Mouse (Mus musculus): Measurements from ENCODE around the gene Sass6.
"Not testable (repeated sequence)": the region's sequence is repeated elsewhere in the genome, so short reads cannot be mapped to it uniquely, and the experiment has no call there.

Sass6 gene

GRCm38 (mm10) chr3:116620636-116621370, 26.0 kb downstream of the Sass6 start:
- in situ Hi-C loops (cut with MboI; ENCODE audit: low pct_unique_long_range_greater_than_20kb in 1 of 2, low sequenced_read_pairs in 2 of 2, unreplicated experiment in 1 of 2) = no loop called here

GRCm38 (mm10) chr3:116622641-116623040, 27.9 kb downstream of the Sass6 start:
- in situ Hi-C loops (cut with MboI; ENCODE audit: low pct_unique_long_range_greater_than_20kb in 1 of 2, low sequenced_read_pairs in 2 of 2, unreplicated experiment in 1 of 2) = no loop called here

DNA sequence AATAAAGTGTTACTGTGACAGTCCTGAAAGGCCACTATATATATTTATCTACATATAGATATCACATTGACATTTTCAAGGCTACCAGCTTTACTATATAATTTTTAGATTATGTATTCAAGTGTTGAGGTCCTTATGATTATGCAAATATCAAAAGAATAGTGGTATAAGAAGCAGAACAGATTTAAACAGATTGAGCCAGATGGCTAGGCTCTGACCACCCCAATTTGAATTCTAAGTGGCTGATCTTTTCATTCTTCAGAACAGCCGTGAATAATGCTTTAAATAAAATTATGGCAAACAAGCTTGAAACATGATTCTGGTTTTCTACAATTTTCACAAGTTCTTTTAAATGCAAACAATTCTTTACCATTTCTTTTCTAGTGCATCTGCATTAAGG, 36.7 kb downstream of the Sass6 start:
- in situ Hi-C loops (cut with MboI; ENCODE audit: low pct_unique_long_range_greater_than_20kb in 1 of 2, low sequenced_read_pairs in 2 of 2, unreplicated experiment in 1 of 2) = no loop called here

- in situ Hi-C loops (cut with MboI; ENCODE audit: low pct_unique_long_range_greater_than_20kb in 1 of 2, low sequenced_read_pairs in 2 of 2, unreplicated experiment in 1 of 2) = no loop called here
Observed at GRCm38 (mm10) chr3:116632971-116633370, 38.2 kb downstream of the Sass6 start.

DNA sequence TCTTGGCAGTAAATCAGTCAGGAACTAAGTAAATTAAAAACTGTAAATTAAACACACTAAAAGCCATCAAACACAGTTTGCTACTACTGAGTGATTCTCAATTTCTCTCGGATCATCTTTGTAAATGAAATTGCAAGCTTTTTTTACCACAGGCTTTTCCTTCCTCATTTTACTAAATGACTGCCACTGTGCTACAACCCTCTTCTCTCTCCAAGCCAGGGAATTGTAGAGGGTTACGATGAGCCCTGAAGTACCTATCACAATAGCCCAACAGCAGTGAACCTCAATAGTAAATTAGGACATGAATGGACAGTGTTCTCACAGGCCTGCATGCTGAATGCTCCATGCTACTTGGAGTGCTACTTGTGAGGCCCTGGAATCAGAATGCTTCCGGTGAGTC, 39.3 kb downstream of the Sass6 start:
- in situ Hi-C loops (cut with MboI; ENCODE audit: low pct_unique_long_range_greater_than_20kb in 1 of 2, low sequenced_read_pairs in 2 of 2, unreplicated experiment in 1 of 2) = no loop called here

DNA sequence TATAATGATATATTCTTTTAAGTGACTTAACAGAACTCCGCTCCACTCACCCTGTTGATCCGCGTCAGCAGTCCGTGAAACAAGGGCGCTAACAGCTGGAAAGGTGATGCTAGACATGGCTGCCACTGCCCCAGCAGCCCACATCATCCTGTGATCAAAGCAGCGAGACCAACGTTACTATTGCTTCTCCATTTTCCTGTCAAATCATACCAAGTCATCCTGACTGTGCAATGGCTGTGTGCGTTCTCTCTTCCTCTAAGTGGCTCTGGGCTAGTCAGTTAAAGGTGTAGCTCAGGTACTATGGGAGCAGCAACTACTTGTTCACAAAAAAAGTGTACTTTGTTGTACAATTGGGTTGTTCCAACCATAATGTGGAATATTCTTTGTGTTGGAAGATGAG, 40.1 kb downstream of the Sass6 start:
- in situ Hi-C loops (cut with MboI; ENCODE audit: low pct_unique_long_range_greater_than_20kb in 1 of 2, low sequenced_read_pairs in 2 of 2, unreplicated experiment in 1 of 2) = no loop called here

- in situ Hi-C loops (cut with MboI; ENCODE audit: low pct_unique_long_range_greater_than_20kb in 1 of 2, low sequenced_read_pairs in 2 of 2, unreplicated experiment in 1 of 2) = no loop called here
Observed at GRCm38 (mm10) chr3:116635799-116636198, 41.0 kb downstream of the Sass6 start.

GRCm38 (mm10) chr3:116637693-116638476, 43.1 kb downstream of the Sass6 start:
- in situ Hi-C loops (cut with MboI; ENCODE audit: low pct_unique_long_range_greater_than_20kb in 1 of 2, low sequenced_read_pairs in 2 of 2, unreplicated experiment in 1 of 2) = no loop called here

DNA sequence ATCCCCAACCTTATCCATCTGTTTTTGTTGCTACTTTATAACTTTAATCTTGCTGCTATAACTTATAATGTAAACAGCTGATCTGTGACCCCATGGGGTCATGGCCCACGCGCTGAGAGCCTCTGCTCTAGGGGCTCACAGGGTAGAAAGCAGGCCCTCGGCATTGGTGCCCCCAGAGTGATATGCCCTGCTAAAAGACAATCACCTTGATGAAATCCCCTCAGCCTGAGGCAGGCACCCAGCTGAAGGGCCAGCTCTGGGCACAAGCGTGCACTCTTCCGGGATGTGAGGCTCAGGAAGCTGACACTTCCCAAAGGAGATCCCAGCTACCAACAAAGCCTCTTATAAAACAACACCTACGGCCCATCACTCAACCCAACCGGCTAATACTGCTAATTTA, 43.8 kb downstream of the Sass6 start:
- in situ Hi-C loops (cut with MboI; ENCODE audit: low pct_unique_long_range_greater_than_20kb in 1 of 2, low sequenced_read_pairs in 2 of 2, unreplicated experiment in 1 of 2) = no loop called here

DNA sequence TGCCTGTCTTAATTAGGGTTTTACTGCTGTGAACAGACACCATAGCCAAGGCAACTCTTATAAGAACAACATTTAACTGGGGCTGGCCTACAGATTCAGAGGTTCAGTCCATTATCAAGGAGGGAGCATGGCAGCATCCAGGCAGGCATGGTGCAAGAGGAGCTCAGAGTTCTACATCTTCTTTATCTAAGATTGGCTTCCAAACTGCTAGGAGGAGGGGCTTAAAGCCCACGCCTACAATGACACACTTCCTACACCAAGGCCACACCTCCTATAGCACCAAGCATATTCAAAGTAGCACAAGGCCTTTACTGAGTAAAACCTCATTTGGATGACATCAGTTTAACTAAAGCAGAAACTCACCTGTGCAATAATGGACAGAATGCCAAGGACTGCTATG, 45.2 kb downstream of the Sass6 start:
- in situ Hi-C loops (cut with MboI; ENCODE audit: low pct_unique_long_range_greater_than_20kb in 1 of 2, low sequenced_read_pairs in 2 of 2, unreplicated experiment in 1 of 2) = no loop called here

DNA sequence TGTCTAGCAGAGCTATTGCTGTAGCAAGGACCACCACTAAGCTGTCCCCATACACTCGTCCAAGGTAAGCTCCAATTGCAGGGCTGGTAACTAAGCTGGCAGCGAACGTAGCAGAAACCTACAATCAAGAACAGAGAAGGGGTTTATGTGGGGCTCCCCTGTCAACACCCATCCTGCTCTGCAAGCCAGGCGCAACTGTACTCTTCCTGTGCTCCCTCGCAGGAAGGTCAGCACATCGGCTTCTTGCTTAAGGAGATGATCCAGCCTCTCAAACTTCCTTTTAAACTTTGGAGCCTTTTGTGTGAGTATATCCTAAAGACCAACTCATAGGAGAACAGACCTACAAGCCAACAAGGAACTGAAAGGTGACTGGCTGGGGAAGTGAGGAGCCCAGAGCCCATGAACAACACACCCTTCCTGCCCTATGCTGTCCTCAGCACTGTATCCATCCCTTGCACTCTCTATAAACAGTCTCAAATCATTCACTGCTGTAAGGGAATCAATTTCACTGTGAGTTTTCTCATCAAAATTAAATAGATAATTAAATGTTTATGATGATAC, 47.1 kb downstream of the Sass6 start:
- in situ Hi-C loops (cut with MboI; ENCODE audit: low pct_unique_long_range_greater_than_20kb in 1 of 2, low sequenced_read_pairs in 2 of 2, unreplicated experiment in 1 of 2) = no loop called here

GRCm38 (mm10) chr3:116642373-116642772, 47.6 kb downstream of the Sass6 start:
- in situ Hi-C loops (cut with MboI; ENCODE audit: low pct_unique_long_range_greater_than_20kb in 1 of 2, low sequenced_read_pairs in 2 of 2, unreplicated experiment in 1 of 2) = no loop called here

DNA sequence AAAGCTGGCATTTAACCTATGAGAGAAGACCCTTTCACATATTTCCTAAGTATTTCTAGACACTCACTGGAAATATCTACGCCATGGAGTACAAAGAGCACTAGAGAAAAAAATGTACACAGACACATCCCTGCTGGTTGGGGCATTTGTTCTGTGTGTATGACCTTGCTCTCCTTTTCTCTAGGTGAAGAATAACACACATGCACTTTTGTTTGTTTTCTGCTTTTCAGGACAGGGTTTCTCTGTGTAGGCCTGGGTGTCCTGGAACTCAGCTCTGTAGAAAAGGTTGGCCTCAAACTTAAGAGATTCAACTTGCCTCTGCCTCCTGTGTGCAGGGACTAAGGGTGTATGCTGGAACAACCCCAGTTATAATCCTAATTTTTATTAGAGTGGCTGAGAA, 51.6 kb downstream of the Sass6 start:
- in situ Hi-C loops (cut with MboI; ENCODE audit: low pct_unique_long_range_greater_than_20kb in 1 of 2, low sequenced_read_pairs in 2 of 2, unreplicated experiment in 1 of 2) = no loop called here

DNA sequence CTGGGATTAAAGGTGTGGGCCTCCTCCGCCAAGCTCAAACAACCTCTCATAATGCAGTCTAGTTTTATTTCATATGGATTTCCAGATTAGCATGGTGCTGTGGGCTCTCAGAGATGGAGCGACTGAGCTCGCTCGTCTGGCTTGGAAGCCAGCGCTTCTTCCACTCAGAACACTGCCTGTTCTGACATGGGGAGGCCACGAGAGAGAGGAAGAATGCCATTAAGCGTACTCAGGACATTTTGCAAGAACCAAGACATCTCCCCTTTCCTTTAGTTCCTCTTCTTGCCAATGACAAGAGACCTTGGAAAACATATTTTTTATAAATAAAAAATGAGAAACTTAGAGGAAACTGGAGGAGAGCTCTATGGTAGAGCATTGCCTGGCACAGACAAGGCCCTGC, 54.0 kb downstream of the Sass6 start:
- in situ Hi-C loops (cut with MboI; ENCODE audit: low pct_unique_long_range_greater_than_20kb in 1 of 2, low sequenced_read_pairs in 2 of 2, unreplicated experiment in 1 of 2) = no loop called here

GRCm38 (mm10) chr3:116650698-116651097, 55.9 kb downstream of the Sass6 start:
- in situ Hi-C loops (cut with MboI; ENCODE audit: low pct_unique_long_range_greater_than_20kb in 1 of 2, low sequenced_read_pairs in 2 of 2, unreplicated experiment in 1 of 2) = no loop called here

DNA sequence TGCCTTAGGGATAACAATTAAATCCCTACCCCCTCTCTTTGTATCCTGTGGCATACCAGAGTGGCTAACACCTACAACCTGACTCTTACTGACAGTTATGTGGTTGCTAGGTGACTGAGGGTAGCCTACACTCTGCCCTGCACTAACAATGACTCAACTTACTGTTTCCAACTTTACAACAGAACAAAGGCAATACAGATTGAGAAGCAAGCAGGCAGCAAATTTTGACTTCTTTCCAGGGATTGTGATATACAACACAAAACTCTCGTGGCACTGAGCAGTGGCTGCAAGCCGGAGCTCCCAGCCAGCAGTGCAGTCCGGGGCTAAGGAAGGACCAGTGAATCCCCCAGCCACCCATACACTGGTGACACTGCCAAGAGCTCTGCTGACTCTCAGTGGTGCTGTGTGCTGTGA, 57.3 kb downstream of the Sass6 start:
- in situ Hi-C loops (cut with MboI; ENCODE audit: low pct_unique_long_range_greater_than_20kb in 1 of 2, low sequenced_read_pairs in 2 of 2, unreplicated experiment in 1 of 2) = no loop called here

GRCm38 (mm10) chr3:116653278-116653945, 58.6 kb downstream of the Sass6 start:
- in situ Hi-C loops (cut with MboI; ENCODE audit: low pct_unique_long_range_greater_than_20kb in 1 of 2, low sequenced_read_pairs in 2 of 2, unreplicated experiment in 1 of 2) = no loop called here

DNA sequence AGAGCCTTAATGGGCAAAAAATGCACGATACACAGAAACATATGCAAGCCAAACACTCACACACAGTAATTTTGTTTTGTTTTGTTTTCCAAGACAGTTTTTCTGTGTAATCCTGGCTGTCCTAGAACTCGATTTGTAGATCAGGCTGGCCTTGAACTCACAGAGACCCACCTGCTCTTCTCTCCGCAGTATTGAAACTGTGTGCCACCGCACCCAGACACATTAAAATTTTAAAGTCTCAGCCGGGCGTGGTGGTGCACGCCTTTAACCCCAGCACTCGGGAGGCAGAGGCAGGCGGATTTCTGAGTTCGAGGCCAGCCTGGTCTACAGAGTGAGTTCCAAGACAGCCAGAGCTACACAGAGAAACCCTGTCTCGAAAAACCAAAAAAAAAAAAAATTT, 59.3 kb downstream of the Sass6 start:
- in situ Hi-C loops (cut with MboI; ENCODE audit: low pct_unique_long_range_greater_than_20kb in 1 of 2, low sequenced_read_pairs in 2 of 2, unreplicated experiment in 1 of 2) = not testable (repeated sequence)

Measured in mouse embryonic stem cell (cell line).